Mouse (Mus musculus) cerebellum, postnatal 14 days (tissue): Measurements from ENCODE around the gene Gm5269.
A peak's percentile ranks its signal among the peaks of the same experiment; 100 is the strongest.

ENCODE experiments used
- DNase-seq, 2 experiments: peaks; one replicate each; pipeline ENCODE4 v3.0.0; 2021; ENCODE audit warnings: mixed read lengths in 2 of 2

The Gm5269 gene

DNA sequence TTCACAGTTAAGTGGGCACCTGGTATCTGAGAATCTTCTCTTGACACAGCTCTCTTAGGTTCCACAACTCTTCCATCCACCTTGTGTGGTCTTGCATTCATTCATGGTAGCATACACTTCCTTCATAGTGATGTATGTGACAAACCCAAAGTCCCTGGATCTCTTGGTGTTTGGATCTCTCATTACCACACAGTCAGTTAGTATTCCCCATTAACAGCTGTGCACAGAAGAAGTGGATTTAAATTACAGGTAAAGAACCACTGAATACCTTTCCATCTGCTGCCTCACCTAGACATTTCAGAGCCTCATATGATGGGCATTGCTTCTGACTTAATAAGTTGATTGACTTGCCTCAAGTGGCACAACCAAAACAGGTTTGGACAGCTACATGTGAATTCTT lies at the start of gene Gm5269:
TSS of gene Gm5269 (minus strand) at position 101 of the 400 bp plus-strand sequence.
- DNase-seq: no peak

DNA sequence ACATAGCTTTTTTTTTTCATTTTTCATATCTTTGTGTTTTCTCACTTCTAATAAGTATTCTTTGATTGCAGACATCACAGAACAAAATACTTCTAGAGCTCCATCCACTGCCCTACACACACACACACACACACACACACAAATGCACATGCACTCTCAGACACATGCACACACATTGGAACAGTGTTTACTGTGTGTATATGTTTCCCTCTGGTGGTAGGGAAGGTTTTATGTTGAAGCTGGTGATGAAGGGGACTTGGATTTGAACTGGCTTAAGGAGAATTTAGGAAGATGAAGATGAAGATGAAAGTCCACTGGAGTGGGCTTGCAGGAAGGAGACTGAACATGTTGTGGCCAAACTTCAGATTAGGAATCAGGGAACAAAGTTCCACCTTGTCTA lies 41.1 kb upstream of the Gm5269 start:
- DNase-seq: no peak

DNA sequence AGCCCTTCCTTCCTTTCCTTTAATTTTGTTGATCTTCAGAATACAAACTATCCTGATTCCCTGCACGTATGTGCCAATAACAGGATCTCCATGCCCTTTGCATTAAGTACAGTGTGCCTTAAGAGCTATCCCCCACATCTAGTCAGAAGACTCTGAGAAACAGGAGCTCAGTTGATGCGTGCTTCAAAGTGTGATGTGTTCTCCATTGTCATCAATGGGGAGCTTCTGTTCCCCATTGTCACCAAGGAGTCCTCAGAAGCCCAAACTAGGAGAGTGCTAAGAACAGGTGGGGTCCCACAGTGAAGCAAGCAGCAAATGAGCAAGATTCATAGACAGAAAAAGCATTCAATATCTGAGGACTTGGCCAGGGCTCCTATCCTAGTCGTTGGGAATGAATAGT lies 36.8 kb upstream of the Gm5269 start:
- DNase-seq: no peak

DNA sequence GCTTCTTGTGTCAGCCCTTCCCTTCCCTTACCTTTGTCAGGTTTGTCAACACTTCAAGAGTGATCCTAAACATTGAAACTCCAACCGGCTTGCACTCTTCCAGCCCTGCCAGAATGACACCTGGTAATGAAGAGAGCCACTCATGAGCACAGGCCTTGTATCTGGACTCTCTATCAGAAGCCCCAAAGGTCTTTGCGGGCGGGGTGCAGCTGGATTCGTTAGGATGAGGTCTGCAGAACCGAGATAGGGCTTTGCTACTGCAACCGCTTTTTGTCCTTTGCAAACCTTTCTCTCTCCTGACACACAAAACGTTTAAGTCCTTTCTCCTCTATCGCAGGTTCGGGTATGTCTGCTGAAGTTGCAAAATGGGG lies 36.3 kb upstream of the Gm5269 start, which contains the start of gene Slc40a1:
TSS of gene Slc40a1 (minus strand) at position 131 of the 371 bp plus-strand sequence.
- no peak for DNase-seq

DNA sequence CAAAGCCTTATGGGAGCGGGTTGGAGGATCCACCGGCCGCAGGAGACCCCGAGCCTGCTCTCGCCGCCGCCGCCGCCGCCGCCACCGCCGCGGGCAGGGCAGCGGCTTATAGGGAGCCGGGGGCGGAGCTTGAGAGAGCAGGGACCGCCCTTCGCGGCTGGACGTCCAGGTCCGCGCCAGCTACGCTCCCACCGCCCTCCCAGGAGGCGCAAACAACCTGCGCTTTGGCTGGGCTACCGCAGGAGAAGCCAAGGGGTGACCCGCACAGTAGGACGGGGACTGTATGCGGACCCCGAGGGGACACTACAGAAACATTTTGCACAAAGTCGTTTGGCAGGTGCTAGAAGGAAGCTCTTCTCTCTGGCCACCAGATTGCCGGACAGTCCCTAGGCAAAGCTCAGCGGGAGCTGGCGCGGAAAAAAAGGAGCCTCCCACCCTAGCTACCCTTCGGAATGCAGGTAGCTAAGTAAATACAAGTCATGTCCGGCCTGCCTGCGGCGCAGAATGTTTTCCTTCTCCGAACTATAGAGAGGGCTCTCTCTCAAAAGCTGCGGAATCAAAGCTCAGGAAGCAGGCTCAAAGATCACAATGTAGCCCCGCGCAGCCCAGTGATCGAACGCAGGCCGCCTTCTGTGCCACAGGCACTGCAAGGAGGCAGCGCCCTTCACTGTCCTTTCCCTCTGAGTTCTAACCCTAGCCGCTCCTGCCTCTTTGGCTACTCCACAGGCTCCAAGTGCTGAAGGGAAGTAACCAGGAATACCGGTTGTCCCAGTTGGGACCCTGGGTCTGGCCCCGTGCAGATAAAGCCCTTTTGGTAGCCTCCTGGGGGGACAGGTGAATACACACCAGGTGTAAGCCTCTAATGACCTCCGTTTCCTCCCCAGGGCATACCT lies 35.7 kb upstream of the Gm5269 start:
- DNase-seq: peak; percentile 75 to 83

DNA sequence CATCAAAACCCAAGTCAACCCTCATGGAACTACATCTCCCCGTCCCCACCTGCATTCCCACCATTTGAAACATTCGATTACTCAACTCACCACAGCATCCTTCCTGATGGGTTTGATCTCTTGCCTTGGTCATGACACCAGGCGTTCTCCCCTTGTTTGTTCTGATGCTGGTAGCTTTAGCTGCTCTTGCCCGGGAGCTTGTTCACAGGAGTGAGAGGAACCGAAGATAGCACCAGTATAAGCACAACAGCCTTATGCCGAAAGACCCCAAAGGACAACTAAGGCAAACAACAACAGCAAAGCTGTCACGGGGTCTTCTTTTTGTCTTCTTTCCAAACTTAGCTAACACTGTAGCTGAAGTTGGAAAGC lies 35.0 kb upstream of the Gm5269 start:
- peak in 1 of 2 experiments; percentile 7 for DNase-seq

DNA sequence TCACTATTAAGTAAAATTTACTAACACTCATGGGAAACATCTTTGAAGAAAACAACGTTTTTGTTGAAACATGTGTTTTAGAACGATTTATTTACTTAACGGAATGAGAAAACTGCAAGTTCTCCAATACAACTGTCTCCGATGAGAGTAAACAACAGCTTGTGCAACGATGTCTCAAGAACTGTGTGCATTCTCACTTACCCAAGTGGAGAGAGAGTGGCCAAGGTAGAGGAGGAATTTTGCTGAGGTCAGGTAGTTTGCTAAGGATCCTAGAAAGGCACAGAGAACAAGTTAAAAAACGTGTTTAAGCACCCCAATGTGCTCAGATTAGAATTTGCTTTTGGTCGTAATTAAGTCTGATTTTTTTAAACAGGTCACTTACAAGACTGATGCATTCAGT lies 34.4 kb upstream of the Gm5269 start:
- no peak for DNase-seq

DNA sequence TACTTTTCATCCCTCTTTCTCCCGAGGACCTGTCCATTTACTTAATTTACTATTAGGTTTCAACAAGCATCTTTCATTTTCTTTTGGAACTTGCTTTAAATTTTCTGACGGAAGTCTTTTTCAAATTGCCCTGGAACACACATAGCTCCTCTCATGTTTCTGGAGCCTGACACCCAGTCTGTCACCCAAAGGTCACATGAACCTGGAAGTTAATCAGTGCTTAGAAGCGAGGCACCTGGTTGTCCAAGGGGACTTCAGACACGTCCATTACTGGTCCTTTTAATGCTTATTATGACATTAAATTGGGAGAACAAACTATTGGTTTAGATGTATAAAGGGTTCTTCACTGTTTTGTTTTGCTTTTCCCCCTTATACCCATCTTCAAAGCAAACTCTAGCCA lies 33.2 kb upstream of the Gm5269 start:
- DNase-seq: no peak

DNA sequence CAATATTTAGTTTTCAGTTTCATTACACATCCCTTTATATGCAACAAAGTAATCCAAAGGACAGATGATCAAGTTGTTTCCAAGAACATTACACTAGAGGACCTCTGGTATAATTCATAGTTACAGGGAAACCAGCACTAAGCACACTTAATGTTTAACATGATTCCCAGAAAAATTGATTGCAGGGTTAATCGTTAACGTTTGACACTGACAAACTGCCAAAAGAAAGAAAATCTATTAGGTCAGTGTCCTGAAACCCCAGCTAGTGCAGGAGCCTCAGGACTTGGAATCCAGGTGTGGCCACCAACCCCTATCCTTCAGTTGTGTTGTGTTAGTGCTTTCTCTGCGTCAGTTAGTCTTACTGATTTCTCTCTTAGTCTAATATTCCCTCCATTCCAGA lies 30.6 kb upstream of the Gm5269 start:
- no peak for DNase-seq

DNA sequence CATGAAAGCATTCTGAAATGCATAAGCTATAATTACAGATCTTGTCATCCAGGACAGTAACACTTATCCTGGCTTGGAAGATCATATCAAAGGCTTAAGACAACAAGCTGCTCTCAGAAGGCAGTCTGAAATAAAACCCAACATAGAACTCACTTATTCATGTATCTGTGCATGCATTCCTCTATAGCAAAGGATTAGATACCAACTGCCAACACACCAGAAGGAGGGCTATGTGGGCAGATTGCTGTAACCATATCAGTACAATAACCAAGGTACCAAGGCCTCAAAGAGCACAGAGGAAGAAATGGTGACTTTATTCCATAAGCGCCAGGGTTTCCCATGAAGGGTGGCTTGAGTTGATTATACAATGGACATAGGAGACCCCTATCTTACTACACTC lies 29.7 kb upstream of the Gm5269 start:
- DNase-seq: no peak

DNA sequence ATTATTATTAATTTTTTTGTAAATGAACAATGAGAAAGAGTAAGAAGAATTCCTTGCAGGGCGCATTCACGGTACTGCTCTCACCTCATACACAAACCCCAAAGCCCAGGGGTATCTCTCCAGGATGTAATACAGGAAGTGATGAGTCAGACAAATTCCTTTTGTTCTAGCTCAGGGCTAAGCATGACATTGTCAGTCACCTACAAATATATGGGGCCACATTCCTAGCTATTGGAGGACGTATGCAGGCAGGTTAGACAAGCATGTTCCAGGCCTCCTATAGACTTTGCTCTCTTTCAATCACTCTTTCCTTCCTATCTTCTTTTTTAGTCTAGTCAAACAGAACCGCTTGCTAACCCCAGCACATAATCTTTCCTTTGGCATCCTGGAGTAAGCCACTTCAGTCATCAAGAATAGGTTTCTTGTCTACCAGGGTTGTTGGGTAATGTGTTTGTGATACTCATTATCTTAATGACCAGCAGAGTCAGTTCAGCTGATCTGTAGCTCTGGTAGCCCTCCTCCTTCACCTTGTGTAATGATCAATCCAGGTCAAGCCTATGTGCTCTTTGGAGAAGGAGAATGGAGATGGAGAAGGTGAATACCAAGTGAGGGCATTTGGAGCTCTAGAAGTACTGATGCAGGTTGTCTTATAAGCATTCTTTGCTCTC lies 27.2 kb upstream of the Gm5269 start:
- DNase-seq: no peak

DNA sequence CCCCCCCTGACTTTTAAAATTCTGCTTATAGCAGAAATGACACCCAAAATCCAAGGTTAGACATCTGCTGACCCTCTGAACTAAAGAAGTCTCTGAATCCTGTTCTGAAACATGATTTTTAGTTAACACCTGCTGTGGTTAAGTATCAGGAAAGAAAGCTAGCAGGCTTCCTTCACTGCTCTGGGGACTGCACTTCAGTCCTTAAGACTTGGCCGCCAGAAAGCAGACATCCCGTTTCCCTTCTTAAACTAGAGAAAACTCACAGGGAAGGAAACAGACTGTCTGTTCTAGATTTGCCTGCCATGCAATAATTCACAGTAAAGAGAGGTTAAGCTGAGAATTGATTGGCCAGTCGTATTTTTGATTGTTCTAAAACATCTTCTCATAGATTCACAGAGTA lies 26.1 kb upstream of the Gm5269 start:
- no peak for DNase-seq

DNA sequence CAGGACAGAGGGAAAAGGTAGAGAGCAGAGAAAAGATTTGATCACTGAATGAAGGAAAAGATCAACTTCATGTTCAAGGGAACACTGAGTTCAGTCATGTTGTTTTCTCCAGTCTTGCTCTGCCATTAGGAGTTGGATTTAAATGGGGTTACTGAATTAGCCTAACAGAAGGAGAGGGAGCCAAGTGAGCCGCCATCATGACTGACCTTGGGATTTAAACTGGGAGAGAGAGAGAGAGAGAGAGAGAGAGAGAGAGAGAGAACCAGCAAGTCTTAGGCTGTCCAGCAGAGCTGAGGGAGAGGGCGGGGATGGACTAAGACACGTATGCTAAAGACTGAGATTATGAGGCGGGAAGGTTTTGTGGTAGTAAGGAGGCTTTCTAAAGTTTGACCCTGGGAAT lies 24.2 kb upstream of the Gm5269 start:
- DNase-seq: no peak

DNA sequence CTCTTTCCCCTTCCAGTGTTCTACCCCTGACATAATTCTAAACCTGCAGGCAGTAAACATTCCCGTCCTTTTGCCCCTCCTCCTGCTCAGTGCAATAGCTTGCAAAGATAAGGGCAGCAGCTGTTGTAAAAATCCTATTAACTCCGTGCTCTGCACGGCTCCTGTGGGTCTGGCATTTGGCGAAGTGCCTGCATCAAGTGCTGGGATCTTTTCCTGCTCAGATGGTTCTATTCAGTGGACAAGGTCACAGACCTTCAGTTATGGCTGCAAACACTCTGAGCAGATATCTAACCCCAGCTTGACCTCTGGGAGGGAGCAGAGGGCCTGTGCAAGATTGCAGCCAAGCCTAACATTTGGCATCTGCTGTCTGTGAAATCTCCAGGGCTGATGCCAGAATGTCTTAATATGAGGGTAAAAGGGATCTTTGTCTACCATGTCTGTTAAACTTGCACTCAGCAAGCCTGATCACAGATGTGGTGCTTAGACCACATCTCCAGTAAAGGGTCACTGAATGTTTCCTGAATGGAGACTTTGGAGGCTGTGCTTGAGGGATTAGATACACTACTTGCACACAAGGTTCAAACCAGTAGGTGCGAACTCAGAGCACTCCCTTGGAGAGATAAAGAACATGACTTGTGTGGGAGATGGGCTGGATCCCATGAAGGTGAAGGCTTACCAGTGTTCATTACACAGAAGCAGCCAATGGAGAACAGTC lies 15.2 kb upstream of the Gm5269 start:
- peak; percentile 37 to 43 for DNase-seq

DNA sequence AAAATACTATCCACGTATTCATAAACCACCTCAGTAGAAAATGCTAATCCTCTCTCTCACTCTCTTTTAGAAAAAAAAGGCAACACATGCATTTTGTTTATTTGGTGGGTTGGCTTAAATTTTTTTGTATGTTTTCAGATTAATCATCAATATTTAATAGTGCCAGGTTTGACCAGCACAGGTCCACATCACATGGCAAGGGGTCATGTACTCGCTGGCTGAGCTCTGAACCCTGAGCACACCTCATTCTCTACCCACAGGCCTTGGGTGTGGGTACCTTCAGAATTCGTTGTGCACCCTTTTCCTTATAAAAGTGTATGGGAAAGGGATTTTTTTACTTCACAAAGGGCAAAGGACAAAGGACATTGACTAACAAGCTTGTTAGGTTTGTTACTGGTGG lies 14.1 kb upstream of the Gm5269 start:
- DNase-seq: no peak

DNA sequence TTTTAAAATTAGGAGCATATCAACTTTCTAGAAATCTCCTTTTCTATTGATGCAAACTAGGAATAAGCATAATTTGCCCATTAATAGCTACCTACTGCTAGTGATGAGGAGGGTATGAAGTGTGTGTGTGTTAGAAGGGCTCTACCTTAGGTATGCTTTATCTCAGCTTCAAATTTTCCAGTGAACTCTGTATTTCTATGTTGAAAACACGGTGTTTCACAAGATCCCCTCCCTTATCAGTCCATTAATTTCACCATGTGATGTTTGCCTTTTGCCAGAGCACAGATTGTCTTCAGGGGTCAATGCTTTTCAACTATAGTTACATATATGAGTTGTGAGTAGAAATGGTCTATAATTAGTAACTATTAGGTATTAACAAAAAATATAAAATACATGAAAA lies 8.0 kb upstream of the Gm5269 start:
- no peak for DNase-seq

DNA sequence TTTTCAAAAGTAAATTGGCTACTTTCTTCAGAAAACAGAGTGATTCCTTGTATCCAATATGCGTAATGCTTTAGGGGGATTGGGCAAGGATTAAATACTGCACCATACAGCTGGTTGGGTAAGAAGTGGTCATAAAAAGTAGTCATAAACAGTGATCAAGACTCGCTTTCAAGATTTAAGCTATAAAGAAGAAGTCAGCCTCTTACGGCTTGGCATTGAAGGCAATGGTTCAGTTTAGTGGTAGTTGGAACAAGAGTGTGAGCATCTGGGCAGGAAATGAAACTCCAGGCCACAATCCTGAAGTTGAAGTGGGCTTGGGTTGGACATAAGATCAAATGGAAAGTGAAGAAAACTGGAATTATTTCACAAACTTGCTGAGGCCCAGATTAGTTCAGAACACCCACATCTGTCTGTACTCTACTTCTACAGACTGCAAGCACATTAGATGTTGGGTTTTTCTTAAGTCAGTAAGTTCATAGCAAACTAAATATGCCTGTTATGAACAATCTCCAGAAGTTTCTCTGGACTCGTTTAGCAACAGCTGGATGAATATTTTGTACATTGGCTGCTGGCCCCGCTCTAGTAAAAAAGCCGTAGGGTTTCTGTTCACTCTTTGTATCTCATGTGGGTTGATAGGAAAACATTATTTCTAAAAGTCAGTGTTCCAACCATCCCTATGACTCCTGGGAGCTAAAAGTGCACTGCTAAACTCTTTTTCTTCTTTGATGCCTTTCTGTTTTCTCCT lies 4.3 kb upstream of the Gm5269 start:
- DNase-seq: no peak

DNA sequence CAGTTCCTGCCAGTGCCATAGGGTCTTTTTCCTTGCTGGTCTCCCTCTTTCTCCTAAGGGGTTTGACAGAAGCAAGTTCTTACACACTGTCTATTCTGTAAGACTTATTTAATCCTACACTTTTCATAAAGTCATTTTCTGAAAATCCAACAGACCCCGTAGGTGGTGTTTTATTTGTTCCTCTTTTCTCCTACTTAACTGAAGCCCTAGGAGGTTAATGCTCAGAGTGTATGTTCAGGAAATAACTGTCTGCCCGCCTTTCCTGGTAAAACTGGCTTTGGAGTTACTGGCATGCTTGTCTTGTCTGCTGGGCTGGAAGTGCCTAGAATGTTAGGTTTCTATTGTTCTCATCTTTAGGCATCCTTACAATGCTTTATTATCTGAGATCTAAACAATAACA lies 1.9 kb upstream of the Gm5269 start:
- no peak for DNase-seq

DNA sequence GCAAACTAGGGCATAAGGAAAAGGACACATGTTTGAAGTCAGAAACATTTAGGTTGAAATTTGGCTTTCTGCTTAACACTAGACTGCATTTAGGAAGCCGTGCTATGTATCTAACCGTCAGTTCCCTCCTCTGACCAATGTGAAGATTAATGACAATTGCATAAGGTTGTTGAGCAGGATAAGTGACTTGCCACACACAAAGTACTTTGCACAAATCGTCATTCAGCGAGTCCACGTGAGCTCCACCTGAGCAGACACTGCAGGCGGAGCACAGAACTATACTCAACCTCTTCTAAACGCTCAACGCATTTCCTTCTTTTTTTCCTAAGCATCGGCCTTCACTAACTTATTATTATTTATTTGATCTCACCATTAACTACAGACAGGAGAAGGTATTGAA lies 3.3 kb downstream of the Gm5269 start:
- DNase-seq: no peak

DNA sequence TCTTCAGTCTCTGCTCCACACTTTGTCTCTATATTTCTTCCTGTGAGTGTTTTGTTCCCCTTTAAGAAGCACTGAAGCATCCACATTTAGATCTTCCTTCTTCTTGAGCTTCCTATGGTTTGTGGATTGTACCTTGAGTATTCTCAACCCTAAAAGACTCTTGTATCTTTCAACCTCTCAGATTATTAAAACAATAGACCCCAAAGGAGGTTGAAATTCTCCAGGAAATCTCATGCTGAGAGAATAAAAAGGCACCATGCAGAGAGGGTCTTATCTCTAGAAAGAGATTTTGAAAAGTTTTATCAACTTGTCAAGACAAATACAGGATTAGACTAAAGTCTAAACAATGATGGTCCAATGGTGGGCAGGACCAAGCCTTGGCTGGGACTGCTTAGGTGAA lies 6.7 kb downstream of the Gm5269 start:
- DNase-seq: no peak

DNA sequence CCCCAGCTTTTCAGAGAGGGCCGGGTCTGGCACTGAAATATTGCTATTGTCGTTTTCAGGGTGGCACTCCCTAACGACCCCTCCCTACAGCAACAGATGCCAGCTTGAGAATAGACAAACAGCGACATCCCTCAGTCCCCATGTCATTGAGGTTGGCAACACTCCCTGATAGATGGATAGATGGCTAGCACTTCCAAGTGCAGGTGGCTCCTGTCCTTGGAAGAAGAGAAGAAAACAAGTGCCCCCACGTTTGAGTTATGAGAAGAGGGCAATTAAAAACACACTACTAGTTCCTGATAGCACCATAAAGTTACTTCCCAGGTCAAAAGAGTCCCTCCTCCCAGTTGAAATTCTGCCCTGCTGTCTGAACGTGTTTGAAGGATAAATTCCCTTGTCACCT lies 8.0 kb downstream of the Gm5269 start:
- no peak for DNase-seq

DNA sequence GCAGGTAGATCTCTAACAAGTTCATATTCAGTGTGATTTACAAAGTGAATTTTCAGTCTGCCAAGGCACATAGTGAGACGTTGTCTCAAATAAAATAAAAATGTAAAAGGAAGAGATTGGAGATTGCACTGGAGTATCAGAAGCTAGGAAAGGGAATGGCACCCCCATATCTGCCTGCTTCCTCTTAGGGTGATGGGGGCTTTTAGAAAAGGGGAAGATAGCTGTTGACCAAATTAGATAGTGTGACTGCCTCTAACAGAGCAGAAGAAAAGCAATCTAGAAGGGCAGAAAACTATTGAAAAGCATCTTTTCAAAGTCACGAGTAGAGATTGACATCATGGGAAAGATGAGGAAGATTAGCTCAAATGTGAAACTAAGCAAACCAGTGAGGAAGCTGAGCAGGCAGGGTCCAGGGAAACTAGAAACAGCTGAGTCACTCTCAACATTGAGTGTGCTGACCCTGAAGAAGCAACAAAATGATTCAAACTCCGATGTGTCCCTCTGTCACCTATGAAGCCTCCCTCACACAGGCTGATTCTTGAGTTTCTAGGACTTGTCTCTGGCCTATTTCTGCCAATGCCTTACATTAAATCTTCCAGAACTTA lies 8.7 kb downstream of the Gm5269 start:
- no peak for DNase-seq

DNA sequence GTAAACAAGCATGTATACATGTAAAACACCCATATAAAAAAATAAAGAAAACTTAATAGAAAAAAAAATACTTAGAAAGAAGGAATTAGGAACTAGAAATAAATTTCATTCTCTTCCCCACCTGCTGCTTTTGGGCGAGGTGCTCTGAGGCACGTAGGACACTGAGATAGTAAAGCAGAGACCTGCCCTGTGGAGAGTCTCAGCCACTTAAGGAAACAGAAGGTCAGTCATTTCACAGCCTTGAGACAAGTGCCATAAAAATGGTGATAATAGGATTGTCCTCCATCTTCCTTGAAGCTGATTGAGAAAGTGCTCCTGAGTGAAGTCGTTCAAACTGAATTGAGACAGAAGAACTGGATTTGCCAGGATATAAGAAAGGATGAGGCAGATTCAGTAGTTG lies 12.6 kb downstream of the Gm5269 start:
- DNase-seq: no peak
